Mouse (Mus musculus) R1 (cell line): ENCODE measurements around the gene Tiprl.

Source experiments
- DNase-seq: peaks from one replicate; pipeline ENCODE4 v3.0.0-alpha.2; 2018; ENCODE audit warnings: low read depth, low spot score

Tiprl gene

DNA sequence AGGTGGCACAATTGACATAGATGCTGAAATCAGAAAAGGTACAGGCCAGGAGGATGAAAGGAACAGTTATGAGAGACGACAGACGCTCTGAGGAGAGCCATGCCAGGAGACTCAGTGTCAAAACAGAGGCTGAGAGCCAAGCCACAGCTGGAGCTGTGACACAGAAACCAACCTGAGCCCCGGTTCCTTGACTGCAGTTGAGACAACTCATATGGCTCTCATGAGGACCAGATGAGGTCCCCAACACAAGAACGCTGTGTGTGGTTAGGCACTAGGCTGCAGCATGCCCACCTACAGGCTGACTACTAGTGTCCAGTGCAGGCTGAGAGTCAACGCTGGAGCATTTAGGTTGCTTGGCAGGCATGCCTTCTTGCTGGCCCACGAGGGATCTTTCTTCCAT, 58.7 kb downstream of the Tiprl start:
- DNase-seq = no peak

DNA sequence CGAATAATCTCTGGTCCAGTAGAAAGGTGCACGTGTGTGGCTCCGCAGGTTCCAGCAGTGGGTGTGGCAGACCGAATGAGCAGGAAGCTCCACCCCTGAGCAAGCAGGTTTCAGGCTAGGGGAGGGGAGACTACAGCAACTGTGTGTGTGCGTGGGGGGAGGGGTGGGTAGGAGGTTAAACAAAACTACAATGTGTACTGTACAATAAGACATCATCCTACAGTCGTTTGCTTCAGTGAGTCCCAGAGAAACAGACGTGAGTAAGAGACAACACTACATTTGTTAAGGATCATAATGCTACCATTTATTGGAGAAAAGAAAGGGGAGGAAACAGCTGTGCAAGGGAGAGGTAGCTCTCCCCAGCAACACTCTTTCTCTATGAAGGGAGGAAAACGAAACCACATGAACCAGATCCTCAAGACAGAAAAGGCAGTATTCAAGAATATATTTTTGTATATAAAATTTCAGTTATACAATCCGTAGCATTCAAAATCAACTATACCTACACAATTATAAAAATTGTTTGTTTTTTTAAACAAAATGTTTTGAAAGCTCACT, 62.7 kb downstream of the Tiprl start:
- no peak for DNase-seq

DNA sequence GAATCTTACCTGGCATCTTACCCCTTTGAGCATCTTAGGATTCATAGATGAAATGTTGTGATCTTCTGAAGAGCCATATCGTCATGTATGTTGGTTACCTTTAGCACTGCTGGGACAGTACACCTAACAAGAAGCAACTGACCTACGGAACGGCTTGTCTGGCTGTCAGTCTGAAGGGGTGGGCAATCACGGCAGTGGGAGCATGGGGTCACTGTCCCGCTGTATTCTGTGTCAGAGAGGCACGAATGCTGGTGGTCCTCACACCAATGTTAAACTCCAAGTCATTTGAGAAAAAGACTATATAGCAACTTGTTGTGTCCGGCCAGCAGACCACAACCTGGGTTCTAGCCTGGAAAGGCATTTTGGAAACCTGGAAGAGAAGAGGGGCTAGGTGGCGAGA, 65.5 kb downstream of the Tiprl start:
- no peak for DNase-seq

DNA sequence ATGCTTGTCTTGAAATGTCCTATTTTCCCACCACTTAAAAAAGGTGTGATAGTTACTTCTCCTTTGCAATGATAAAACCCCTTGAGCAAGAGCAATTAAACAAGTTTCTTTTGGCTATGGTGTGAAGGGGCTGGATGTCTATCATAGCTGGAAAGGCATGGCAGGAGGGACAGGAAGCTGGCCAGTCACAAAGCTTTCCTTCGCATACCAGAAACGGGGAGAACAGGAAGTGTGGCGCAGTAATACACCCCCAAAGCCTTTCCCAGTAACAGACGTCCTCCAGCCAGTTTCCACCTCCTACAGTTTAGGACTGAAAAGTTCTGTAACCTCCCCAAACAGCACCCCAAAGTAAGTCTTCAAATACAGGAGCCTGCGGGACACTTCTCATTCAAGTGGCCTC, 66.6 kb downstream of the Tiprl start:
- no peak for DNase-seq

DNA sequence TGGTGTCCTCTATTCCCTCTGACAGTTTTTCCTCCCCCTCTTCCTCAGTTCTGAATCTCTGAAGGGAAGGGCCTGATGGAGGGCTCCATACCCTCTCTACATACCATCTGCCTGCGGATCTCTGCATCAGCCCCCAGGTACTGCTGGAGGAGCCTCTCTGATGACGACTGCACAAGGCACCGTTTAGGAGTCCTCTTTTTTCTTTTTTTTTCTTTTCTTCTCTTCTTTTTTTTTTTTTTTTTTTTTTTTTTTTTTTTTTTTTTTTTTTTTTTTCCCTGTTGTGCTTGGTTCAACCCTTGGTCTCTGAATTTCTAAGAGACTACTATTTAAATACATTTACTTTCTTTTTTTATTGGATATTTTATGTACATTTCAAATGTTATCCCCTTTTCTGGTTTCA, 67.3 kb downstream of the Tiprl start:
- no peak for DNase-seq

DNA sequence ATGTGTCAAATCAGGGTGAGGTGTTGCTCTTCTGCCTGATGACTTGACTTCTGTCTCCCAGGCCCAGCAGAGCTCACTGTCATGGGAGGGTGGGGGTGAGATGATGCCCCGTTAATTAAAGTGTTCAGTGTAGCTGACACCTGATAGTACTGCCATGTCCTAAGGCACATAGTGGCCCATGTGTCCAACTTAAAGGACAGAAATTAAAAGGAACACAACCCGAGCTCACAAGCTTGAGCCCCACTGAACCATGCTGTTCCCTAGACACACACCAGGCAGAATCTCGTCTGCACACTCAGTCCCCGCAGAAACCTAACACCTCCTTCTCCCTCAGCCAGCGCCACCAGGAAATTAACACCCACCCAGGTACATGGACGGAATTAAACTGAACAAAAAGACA, 71.9 kb downstream of the Tiprl start:
- no peak for DNase-seq
